Mouse (Mus musculus): ENCODE measurements around the gene Kdm2b. TPM values are rescaled to one million over a fixed set of nuclear protein-coding genes. Genes with fewer than 3 reads are reported as not detected.
A peak's percentile ranks its signal among the peaks of the same experiment; 100 is the strongest.

Kdm2b gene
- total RNA-seq (2012; rRNA removed): 66.1 and 68.6 TPM in 2 replicates

DNA sequence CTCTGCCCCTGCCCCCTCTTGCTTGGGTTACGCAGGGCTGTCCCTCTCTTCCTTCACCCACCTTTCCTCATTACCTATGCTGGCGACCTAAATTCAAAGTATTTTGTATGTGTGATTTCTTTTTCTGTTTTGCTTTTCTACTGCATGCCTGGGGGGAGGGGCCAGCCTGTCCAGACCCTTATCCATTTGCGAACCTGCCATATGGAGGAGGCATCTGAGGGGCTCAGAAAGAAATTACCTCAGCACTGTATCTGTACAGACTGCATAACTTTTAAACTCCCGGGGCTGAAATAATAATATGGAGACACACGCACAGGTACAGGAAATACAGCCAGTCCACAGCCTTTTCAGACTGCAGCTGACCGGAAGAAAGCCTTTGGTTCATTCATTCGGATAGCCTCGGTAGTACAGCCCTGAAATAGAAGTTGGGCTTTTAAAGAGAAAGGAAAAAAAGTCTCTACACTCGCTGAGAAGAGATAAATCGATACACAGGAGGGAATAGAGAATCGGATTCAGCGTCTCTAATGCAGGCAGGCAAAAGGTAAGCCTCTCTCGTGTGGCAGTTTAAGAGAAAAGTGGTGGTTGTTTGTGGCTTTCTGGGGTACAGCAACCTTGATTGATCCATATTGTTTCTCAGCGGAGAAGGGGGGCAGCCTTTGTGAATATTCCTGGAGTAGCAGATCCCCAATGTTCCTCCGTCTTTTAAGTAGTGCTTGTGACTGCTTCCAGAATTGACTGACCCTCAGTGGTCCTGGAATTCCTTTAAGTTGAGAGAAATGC lies at the start of gene Kdm2b:
Kdm2b (minus strand) TSS at position 273 of the 780 bp plus-strand sequence.
- Histone ChIP-seq H3K36me3 (ENCODE audit: control insufficient read depth, insufficient read depth, low read length, poor library complexity, severe bottlenecking) (peaks cover 3% of the 10 kb centered on the region; the same call in 1 of the 2 replicates), H3K4me1 (ENCODE audit: control insufficient read depth in 2 of 2, insufficient read depth in 2 of 2, low read length in 2 of 2, poor library complexity in 1 of 2) (peaks cover 10 to 12% of the 10 kb centered on the region in 2 experiments)
- DNase-seq (ENCODE audit: low read depth, low spot score): no peak

DNA sequence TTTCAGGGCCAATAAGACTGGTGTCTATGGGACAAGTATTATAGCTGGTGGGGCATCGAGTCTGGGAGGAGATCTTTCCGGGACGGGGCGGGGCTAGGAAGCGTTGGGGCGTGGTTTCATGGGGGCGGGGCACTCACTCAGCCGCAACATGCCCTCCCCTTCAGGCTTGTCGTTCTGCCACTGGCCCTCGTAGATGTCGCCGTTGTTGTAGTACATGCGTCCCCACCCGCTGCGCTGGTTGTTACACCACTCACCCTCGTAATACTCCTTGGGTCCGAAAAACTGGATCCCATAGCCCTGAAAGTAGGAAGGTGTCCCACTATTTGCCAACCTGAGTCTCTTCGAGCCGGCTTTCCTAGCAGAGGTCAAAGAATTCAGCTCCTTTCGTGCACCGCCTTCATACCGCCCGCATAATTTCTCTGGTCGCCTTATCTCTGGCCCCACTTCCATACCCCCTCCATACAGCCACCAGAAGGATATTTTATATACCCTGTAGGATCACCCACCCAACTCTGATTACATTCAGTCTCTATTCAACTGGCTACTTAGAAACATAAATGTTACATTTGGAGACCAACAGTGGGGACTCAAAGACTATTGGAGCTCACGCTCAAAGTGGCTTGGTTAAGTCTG lies 49.6 kb upstream of the Kdm2b start:
- Histone ChIP-seq H3K4me1 (ENCODE audit: control insufficient read depth in 2 of 2, insufficient read depth in 2 of 2, low read length in 2 of 2, poor library complexity in 1 of 2) (peaks cover 13 to 36% of the 10 kb centered on the region in 2 experiments), H3K4me3 (ENCODE audit: insufficient read depth in 1 of 2, low read depth in 1 of 2, low read length in 2 of 2, poor library complexity in 1 of 2, severe bottlenecking in 1 of 2) (peak overlapping the region; percentile 37 to 50), H3K9me3 (ENCODE audit: control insufficient read depth, insufficient read depth, low read depth, low read length) (no peaks in the 10 kb centered on the region), H3K36me3 (ENCODE audit: control insufficient read depth, insufficient read depth, low read length, poor library complexity, severe bottlenecking) (no peaks in the 10 kb centered on the region), H3K9ac (ENCODE audit: insufficient read depth, low read depth, low read length, poor library complexity, severe bottlenecking) (peak overlapping the region; percentile 48; the same call in 1 of the 2 replicates), H3K27ac (ENCODE audit: insufficient read depth, low read depth, low read length, poor library complexity, severe bottlenecking) (peak overlapping the region; percentile 79; the same call in 1 of the 2 replicates)
- in situ Hi-C loops (cut with MboI; ENCODE audit: low sequenced_read_pairs in 2 of 2, unreplicated experiment in 2 of 2): no loop called here
- no peak for TF ChIP-seq ZNF384 (IDR thresholded peaks at IDR 0.05; ENCODE audit: low read depth, low read length)
- no peak for TF ChIP-seq ZC3H11A (IDR thresholded peaks at IDR 0.05; ENCODE audit: borderline replicate concordance, low read depth, low read length)
- no peak for TF ChIP-seq MAFK (IDR thresholded peaks at IDR 0.05; ENCODE audit: insufficient read depth, low read depth, low read length)
- DNase-seq (ENCODE audit: low read depth, low spot score): peak; percentile 74

More for the DNA sequence above, at the start of gene Kdm2b:
- Histone ChIP-seq H3K9ac (ENCODE audit: insufficient read depth, low read depth, low read length, poor library complexity, severe bottlenecking) (peak within 1 kb of the TSS; percentile 76), H3K4me3 (ENCODE audit: insufficient read depth in 1 of 2, low read depth in 1 of 2, low read length in 2 of 2, poor library complexity in 1 of 2, severe bottlenecking in 1 of 2) (peak within 1 kb of the TSS; percentile 77 to 80), H3K27ac (ENCODE audit: insufficient read depth, low read depth, low read length, poor library complexity, severe bottlenecking) (peak within 1 kb of the TSS; percentile 87), H3K9me3 (ENCODE audit: control insufficient read depth, insufficient read depth, low read depth, low read length) (no peaks in the 10 kb centered on the region)
- no peak for TF ChIP-seq HCFC1 (IDR thresholded peaks at IDR 0.05; ENCODE audit: borderline replicate concordance, insufficient read depth, low read length)
- in situ Hi-C loops (cut with MboI; ENCODE audit: low sequenced_read_pairs in 2 of 2, unreplicated experiment in 2 of 2): no loop called here

DNA sequence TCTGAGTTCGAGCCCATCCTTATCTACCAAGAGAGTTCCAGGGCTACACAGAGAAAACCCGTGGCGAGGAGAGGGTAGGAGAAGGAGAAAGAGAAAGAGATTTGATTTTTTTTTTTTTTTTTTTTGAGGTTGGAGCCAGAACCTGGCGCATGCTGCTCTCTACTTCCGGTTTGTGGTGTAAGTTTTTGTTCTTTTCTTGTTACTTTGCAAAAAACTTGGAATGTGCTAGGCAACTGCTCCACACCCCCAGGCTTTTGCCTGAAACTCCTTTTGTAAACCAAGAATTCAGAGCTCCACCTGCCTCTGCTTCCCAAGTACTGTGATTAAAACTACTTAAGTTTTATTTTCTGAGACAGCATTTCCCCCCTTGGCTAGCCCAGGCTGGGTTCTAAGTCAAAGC lies 48.5 kb upstream of the Kdm2b start:
- peak overlapping the region; percentile 67; the same call in 1 of the 2 replicates for H3K9ac ChIP-seq (ENCODE audit: insufficient read depth, low read depth, low read length, poor library complexity, severe bottlenecking)
- peak; percentile 92 for TF ChIP-seq ZNF384 (IDR thresholded peaks at IDR 0.05; ENCODE audit: low read depth, low read length)
- TF ChIP-seq ZC3H11A (IDR thresholded peaks at IDR 0.05; ENCODE audit: borderline replicate concordance, low read depth, low read length): no peak
- TF ChIP-seq MAFK (IDR thresholded peaks at IDR 0.05; ENCODE audit: insufficient read depth, low read depth, low read length): no peak

DNA sequence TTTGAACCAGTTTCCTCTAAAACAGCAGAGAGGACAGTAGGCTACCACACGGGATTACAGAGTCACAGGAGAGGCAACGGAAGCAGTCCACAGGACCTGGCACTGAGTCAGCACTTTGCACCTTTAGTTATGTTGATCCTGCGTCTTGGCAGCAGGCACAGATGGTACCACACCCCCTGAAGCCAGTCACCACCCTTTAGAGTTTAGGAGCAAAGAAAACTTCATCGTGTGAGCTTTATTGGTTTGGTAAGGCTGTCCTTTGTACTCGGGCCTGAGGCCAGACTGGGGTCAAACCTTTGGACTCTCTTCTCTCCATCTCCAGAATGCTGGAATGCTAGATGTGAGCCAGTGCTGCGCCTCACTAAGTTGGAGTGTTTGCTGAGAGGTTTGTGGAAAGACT lies 45.9 kb upstream of the Kdm2b start:
- Histone ChIP-seq H3K9ac (ENCODE audit: insufficient read depth, low read depth, low read length, poor library complexity, severe bottlenecking) (no peak overlapping the region), H3K4me3 (ENCODE audit: insufficient read depth in 1 of 2, low read depth in 1 of 2, low read length in 2 of 2, poor library complexity in 1 of 2, severe bottlenecking in 1 of 2) (no peak overlapping the region), H3K27ac (ENCODE audit: insufficient read depth, low read depth, low read length, poor library complexity, severe bottlenecking) (peak overlapping the region; percentile 25; the same call in 1 of the 2 replicates), H3K9me3 (ENCODE audit: control insufficient read depth, insufficient read depth, low read depth, low read length) (no peaks in the 10 kb centered on the region), H3K36me3 (ENCODE audit: control insufficient read depth, insufficient read depth, low read length, poor library complexity, severe bottlenecking) (no peaks in the 10 kb centered on the region), H3K4me1 (ENCODE audit: control insufficient read depth in 2 of 2, insufficient read depth in 2 of 2, low read length in 2 of 2, poor library complexity in 1 of 2) (peaks cover 13 to 35% of the 10 kb centered on the region in 2 experiments)
- in situ Hi-C loops (cut with MboI; ENCODE audit: low sequenced_read_pairs in 2 of 2, unreplicated experiment in 2 of 2): no loop called here
- no peak for DNase-seq (ENCODE audit: low read depth, low spot score)
- TF ChIP-seq HCFC1 (IDR thresholded peaks at IDR 0.05; ENCODE audit: borderline replicate concordance, insufficient read depth, low read length) (no peak), MAFK (IDR thresholded peaks at IDR 0.05; ENCODE audit: insufficient read depth, low read depth, low read length) (peak; percentile 98)

More for the DNA sequence above, 48.5 kb upstream of the Kdm2b start:
- in situ Hi-C loops (cut with MboI; ENCODE audit: low sequenced_read_pairs in 2 of 2, unreplicated experiment in 2 of 2): no loop called here
- Histone ChIP-seq H3K9me3 (ENCODE audit: control insufficient read depth, insufficient read depth, low read depth, low read length) (no peaks in the 10 kb centered on the region), H3K4me3 (ENCODE audit: insufficient read depth in 1 of 2, low read depth in 1 of 2, low read length in 2 of 2, poor library complexity in 1 of 2, severe bottlenecking in 1 of 2) (peak overlapping the region in 1 of 2 experiments; percentile 26; a peak in 1 of 4 replicates), H3K4me1 (ENCODE audit: control insufficient read depth in 2 of 2, insufficient read depth in 2 of 2, low read length in 2 of 2, poor library complexity in 1 of 2) (peaks cover 13 to 36% of the 10 kb centered on the region in 2 experiments), H3K27ac (ENCODE audit: insufficient read depth, low read depth, low read length, poor library complexity, severe bottlenecking) (peak overlapping the region; percentile 79; the same call in 1 of the 2 replicates), H3K36me3 (ENCODE audit: control insufficient read depth, insufficient read depth, low read length, poor library complexity, severe bottlenecking) (no peaks in the 10 kb centered on the region)
- DNase-seq (ENCODE audit: low read depth, low spot score): no peak
